Mouse (Mus musculus): Measurements from ENCODE around the gene Usp36.

DNA sequence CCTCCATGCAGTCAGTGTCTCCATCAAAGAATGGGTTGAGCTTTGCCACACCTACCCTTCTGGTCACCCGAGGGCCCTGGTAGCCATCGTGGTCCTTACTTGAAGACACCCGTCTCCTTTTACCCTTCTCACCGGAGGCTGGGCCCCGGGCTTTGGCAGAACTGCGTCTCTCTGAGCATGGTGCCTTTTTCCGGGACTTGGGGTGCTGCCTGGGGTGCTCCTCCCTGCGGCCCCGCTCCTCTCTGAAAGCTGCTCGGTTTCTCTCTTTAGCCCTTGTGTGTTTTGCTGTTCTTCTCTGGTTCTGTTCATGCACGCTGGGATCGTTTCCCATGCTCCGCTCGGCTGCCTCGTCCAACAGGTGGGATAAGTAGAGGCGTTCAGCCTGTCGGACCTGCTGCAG lies 43.4 kb upstream of the Usp36 start:
- TF ChIP-seq CTCF (conservative IDR thresholded peaks at IDR 0.05; ENCODE audit: low read length) = no peak
- TF ChIP-seq NANOG (IDR thresholded peaks at IDR 0.05; ENCODE audit: borderline replicate concordance, low read length) = no peak

Measured in E14TG2a.4 (cell line).